Mouse (Mus musculus) heart, embryonic 15.5 days (tissue): ENCODE results near the gene Nadsyn1. TPM values are rescaled to one million over a fixed set of nuclear protein-coding genes. Genes with fewer than 3 reads are reported as not detected.

Experiments used
- ATAC-seq: fragments of 200-750 bp; cut with Nextera tagmentation; replicated peaks from 2 replicates; pipeline ENCODE4 v1.8.0; 2017; ENCODE audit warnings: low read depth, moderate TSS enrichment; ENCODE audit not compliant: insufficient number of reproducible peaks, insufficient read depth, low FRiP score
- H3K27ac ChIP-seq: fragments of 300-500 bp; sonication (generic); 2 replicates; pipeline ENCODE4 v1.5.1; 2015; ENCODE audit warnings: mild to moderate bottlenecking, inconsistent platforms
- H3K27me3 ChIP-seq: fragments of 300-500 bp; sonication (generic); 2 replicates; pipeline ENCODE4 v1.6.1; 2015; ENCODE audit warnings: inconsistent platforms
- H3K36me3 ChIP-seq: fragments of 300-500 bp; sonication (generic); 2 replicates; pipeline ENCODE4 v1.6.1; 2015; ENCODE audit warnings: mild to moderate bottlenecking, inconsistent platforms
- H3K4me1 ChIP-seq: fragments of 300-500 bp; sonication (generic); replicated peaks from 2 replicates; pipeline ENCODE4 v1.6.1; 2015; ENCODE audit warnings: inconsistent platforms
- H3K4me2 ChIP-seq: fragments of 300-500 bp; sonication (generic); 2 replicates; pipeline ENCODE4 v1.6.1; 2015; ENCODE audit warnings: inconsistent platforms, mild to moderate bottlenecking, moderate library complexity
- H3K4me3 ChIP-seq: fragments of 300-500 bp; sonication (generic); 2 replicates; pipeline ENCODE4 v1.5.1; 2015; ENCODE audit warnings: mild to moderate bottlenecking, inconsistent platforms
- H3K9ac ChIP-seq: fragments of 300-500 bp; sonication (generic); 2 replicates; pipeline ENCODE4 v1.6.1; 2015; ENCODE audit warnings: mild to moderate bottlenecking, inconsistent platforms
- H3K9me3 ChIP-seq: fragments of 300-500 bp; sonication (generic); replicated peaks from 2 replicates; pipeline ENCODE4 v1.6.1; 2016; ENCODE audit warnings: inconsistent platforms
- whole genome bisulfite sequencing: fragments of 180-500 bp; shearing (Covaris S2); methylation state at CpG from one replicate; pipeline ENCODE4 v1.1.7; 2015; ENCODE audit warnings: mixed read lengths; 5-methylcytosine and 5-hydroxymethylcytosine counted together
- polyA plus RNA-seq: library from polyadenylated mRNA; unstranded; fragments of >200 nt; fragmentation: Nextera tagmentation; extraction: Ambion mirVana; gene quantifications from 2 replicates; pipeline ENCODE4 v1.2.1, GENCODE M21; 2015

Gene Nadsyn1
- polyA plus RNA-seq, 1 experiment from 2014 or later: 8.3 TPM

DNA sequence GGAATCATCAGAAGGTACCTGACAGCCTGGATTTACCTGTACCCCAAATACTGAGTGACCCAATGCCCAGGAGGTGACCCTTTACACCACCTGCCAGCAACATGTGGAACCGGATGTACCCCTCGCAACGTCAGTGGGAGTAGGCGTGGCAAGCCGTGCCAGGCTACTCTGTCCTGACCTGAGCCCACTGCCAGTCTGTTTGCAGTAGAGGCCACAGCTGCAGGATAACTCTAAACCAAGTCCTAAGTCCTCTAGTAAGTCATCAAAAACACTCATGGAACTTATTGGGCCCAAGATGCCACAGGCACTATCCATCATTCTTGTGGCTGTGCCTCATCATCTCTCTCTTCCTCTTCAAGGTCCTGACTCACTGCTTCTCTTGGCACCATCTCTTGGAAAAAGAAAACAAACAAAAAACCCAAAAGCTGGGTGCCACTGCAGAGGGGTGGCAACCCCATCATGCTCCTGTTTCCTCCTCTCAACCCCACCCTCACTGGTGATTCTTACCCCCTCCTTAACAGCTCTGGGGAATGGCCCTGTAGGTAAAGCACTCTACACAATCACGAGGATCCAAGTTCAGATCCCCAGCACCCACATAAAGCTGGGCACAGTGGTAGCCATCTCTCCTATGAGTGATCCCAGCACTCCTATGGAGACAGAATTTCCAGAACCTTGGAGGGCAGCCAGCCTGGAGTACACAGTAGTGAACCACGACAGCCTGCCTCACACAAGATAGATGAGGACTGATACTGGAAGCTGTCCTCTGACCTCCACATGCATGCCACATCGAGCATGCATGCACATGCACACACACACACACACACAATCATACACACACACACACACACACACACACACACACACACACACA lies 21.2 kb downstream of the Nadsyn1 start:
- no peak overlapping the region for H3K4me3 ChIP-seq
- ATAC-seq: no peak
- H3K9me3 ChIP-seq: no peaks in the 10 kb centered on the region
- H3K27ac ChIP-seq: no peak overlapping the region
- H3K4me2 ChIP-seq: no peak overlapping the region
- H3K36me3 ChIP-seq: peaks cover 57% of the 10 kb centered on the region
- no peaks in the 10 kb centered on the region for H3K4me1 ChIP-seq
- no peaks in the 10 kb centered on the region for H3K27me3 ChIP-seq
- H3K9ac ChIP-seq: no peak overlapping the region
- WGBS: 79% methylated on average over 8 of the region's 8 CpGs

GRCm38 (mm10) chr7:143800770-143801169 lies 21.9 kb downstream of the Nadsyn1 start:
- no peak for ATAC-seq
- 79% methylated on average over 1 of the region's 1 CpGs for WGBS
- Histone ChIP-seq H3K27me3 (no peaks in the 10 kb centered on the region), H3K9ac (no peak overlapping the region), H3K4me1 (no peaks in the 10 kb centered on the region), H3K36me3 (peaks cover 56% of the 10 kb centered on the region), H3K27ac (no peak overlapping the region), H3K4me2 (no peak overlapping the region), H3K4me3 (no peak overlapping the region), H3K9me3 (no peaks in the 10 kb centered on the region)

- Histone ChIP-seq H3K9me3 (no peaks in the 10 kb centered on the region), H3K36me3 (peaks cover 56% of the 10 kb centered on the region), H3K9ac (no peak overlapping the region), H3K27me3 (no peaks in the 10 kb centered on the region), H3K4me2 (no peak overlapping the region), H3K4me3 (no peak overlapping the region), H3K27ac (no peak overlapping the region), H3K4me1 (no peaks in the 10 kb centered on the region)
- no peak for ATAC-seq
- 84% methylated on average over 4 of the region's 4 CpGs for WGBS
These were observed 23.9 kb downstream of the Nadsyn1 start for GRCm38 (mm10) chr7:143798783-143799182.

DNA sequence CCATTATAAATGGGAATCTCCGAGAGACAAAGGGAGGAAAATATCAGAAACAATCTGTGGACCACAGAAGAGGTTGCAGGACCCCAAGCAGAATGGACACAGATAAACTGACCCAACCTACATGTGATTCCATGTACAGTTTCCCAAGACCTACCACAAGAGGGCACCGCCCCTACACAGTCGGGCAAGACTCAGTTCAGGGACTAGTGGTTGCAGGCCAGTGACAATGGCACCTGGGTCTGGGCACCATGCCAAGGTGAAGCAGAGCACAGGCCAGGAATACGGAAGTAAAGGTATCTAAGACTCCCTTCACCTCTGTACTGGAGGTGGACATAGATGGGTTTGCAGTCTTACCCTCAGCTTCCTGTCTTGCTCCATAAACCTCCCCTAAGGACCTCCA lies 29.5 kb downstream of the Nadsyn1 start:
- no peak overlapping the region for H3K4me3 ChIP-seq
- H3K36me3 ChIP-seq: peaks cover 29% of the 10 kb centered on the region
- no peak for ATAC-seq
- no peak overlapping the region for H3K4me2 ChIP-seq
- H3K9me3 ChIP-seq: no peaks in the 10 kb centered on the region
- WGBS: 51% methylated on average over 4 of the region's 4 CpGs
- H3K4me1 ChIP-seq: no peaks in the 10 kb centered on the region
- no peak overlapping the region for H3K9ac ChIP-seq
- H3K27me3 ChIP-seq: no peaks in the 10 kb centered on the region
- H3K27ac ChIP-seq: no peak overlapping the region

DNA sequence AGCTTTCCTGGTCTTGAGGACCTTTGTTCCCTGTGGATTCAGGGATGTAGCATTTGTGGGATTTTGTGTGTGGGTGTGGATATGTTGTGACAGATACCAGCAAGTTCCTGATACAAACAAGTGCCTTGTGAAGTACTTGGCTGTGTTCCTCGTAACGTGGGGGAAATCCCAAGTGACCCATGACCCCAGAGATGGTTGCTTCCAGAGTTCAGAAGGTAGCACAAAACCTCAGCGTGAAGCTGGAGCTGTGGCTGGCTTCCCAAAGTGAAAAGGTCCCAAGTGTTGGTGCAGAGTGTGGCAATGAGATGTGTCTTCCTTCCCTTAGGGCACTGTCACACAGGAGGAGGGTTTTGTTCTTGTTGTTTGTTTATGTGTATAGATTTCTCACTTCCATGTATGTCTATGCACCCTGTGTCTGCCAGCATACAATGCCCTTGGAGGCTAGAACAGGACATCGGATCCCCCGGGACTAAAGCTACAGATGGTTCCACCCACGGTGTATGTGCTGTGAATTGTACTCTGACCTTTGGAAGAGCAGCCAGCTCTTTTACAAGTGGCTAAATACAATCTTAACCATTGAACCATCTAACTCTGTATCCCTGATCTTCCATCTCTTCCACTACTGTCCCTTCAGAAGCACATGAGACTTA lies 30.2 kb downstream of the Nadsyn1 start:
- 69% methylated on average over 6 of the region's 6 CpGs for WGBS
- no peak overlapping the region for H3K4me2 ChIP-seq
- no peak for ATAC-seq

DNA sequence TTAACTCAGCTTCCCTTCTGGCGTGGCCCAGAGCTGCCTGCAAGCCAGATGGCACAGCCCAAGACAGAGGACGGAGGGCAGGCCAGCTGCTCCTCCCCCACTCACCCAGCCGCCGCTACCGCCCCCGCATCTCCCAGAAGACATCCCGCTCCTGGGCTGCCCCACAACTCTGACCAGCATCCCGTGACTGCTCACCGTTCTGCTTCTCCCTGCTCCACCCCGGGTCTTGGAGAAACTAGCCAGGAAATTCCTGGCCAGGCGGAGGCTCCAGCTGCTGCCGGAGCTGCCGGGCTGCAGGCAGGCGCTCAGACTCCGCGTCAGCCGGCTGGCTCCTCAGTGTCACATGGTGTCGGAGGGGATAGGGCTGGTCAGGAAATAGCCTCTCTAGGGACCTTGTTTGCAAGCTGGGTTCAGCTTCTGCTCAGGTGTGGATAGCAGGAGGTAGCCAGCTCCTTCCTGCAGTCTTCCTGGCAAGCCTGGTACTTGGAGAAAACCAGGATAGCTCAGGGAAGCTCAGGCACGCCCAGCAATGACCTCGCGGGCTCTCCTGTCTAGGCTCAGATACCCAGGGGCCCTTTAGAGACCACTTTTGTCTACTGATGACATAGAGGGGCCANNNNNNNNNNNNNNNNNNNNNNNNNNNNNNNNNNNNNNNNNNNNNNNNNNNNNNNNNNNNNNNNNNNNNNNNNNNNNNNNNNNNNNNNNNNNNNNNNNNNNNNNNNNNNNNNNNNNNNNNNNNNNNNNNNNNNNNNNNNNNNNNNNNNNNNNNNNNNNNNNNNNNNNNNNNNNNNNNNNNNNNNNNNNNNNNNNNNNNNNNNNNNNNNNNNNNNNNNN lies 38.4 kb downstream of the Nadsyn1 start, which contains the start of gene Mrgpre:
Gene Mrgpre, minus strand, starts transcription at position 505 of the 834 bp plus-strand sequence.
- WGBS: 3% methylated on average over 21 of the region's 21 CpGs
- Histone ChIP-seq H3K27me3 (no peaks in the 10 kb centered on the region), H3K36me3 (no peaks in the 10 kb centered on the region), H3K4me2 (peak within 1 kb of the TSS; percentile 85), H3K4me1 (peaks cover 30% of the 10 kb centered on the region), H3K4me3 (peak within 1 kb of the TSS; percentile 56), H3K27ac (peak within 1 kb of the TSS; percentile 74), H3K9me3 (no peaks in the 10 kb centered on the region), H3K9ac (peak within 1 kb of the TSS; percentile 57)
- peak; percentile 83 for ATAC-seq

More for the DNA sequence above, 30.2 kb downstream of the Nadsyn1 start:
- Histone ChIP-seq H3K36me3 (peaks cover 24% of the 10 kb centered on the region), H3K4me3 (no peak overlapping the region), H3K27me3 (no peaks in the 10 kb centered on the region), H3K4me1 (no peaks in the 10 kb centered on the region), H3K9me3 (no peaks in the 10 kb centered on the region), H3K9ac (no peak overlapping the region), H3K27ac (no peak overlapping the region)

- H3K9me3 ChIP-seq: no peaks in the 10 kb centered on the region
- WGBS: 18% methylated on average over 6 of the region's 6 CpGs
- ATAC-seq: peak; percentile 51
These were observed 39.2 kb downstream of the Nadsyn1 start for GRCm38 (mm10) chr7:143783378-143783995.

DNA sequence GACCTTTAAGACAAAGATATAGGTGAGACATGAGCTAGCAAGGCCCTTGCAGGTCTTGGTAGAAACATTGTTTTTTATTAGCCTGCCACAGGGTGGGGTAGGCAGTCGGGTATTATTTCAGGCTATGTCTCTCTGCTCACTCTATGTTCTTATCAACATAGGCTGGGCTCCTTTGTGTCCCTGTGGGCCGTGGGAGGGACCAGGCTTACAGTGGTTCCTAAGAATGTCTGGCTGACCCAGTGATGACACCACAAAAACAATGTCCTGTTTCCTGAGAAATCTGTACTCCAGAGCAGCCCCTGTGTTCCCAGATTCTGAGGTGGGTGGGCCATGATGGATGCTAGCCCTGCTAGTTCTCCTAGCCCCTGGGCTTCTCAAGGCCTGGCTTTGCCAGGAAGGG lies 45.3 kb downstream of the Nadsyn1 start:
- 20% methylated on average over 2 of the region's 2 CpGs for WGBS
- peak; percentile 50; the same call in 1 of the 2 replicates for ATAC-seq
- Histone ChIP-seq H3K36me3 (no peaks in the 10 kb centered on the region), H3K9me3 (no peaks in the 10 kb centered on the region), H3K4me2 (no peak overlapping the region), H3K27me3 (no peaks in the 10 kb centered on the region), H3K9ac (no peak overlapping the region), H3K4me3 (no peak overlapping the region), H3K4me1 (peaks cover 4% of the 10 kb centered on the region; the same call in 1 of the 2 replicates), H3K27ac (no peak overlapping the region)

More at GRCm38 (mm10) chr7:143783378-143783995, 39.2 kb downstream of the Nadsyn1 start:
- H3K4me2 ChIP-seq: peak overlapping the region; percentile 85
- H3K9ac ChIP-seq: peak overlapping the region; percentile 57; the same call in 1 of the 2 replicates
- peaks cover 30% of the 10 kb centered on the region for H3K4me1 ChIP-seq
- H3K4me3 ChIP-seq: peak overlapping the region; percentile 56
- no peaks in the 10 kb centered on the region for H3K36me3 ChIP-seq
- no peaks in the 10 kb centered on the region for H3K27me3 ChIP-seq
- peak overlapping the region; percentile 74 for H3K27ac ChIP-seq

GRCm38 (mm10) chr7:143776137-143776536 lies 46.5 kb downstream of the Nadsyn1 start:
- Histone ChIP-seq H3K36me3 (no peaks in the 10 kb centered on the region), H3K4me1 (peaks cover 4% of the 10 kb centered on the region; the same call in 1 of the 2 replicates), H3K27ac (no peak overlapping the region), H3K4me2 (no peak overlapping the region), H3K9ac (no peak overlapping the region), H3K27me3 (no peaks in the 10 kb centered on the region), H3K4me3 (no peak overlapping the region), H3K9me3 (no peaks in the 10 kb centered on the region)
- WGBS: 26% methylated on average over 3 of the region's 3 CpGs
- no peak for ATAC-seq

GRCm38 (mm10) chr7:143769461-143769860 lies 53.2 kb downstream of the Nadsyn1 start:
- no peaks in the 10 kb centered on the region for H3K9me3 ChIP-seq
- no peak overlapping the region for H3K4me2 ChIP-seq
- H3K4me1 ChIP-seq: no peaks in the 10 kb centered on the region
- H3K4me3 ChIP-seq: no peak overlapping the region
- H3K27me3 ChIP-seq: peaks cover 34% of the 10 kb centered on the region
- WGBS: 44% methylated on average over 1 of the region's 1 CpGs
- ATAC-seq: no peak
- no peaks in the 10 kb centered on the region for H3K36me3 ChIP-seq
- no peak overlapping the region for H3K27ac ChIP-seq
- H3K9ac ChIP-seq: no peak overlapping the region
